Mouse (Mus musculus) adrenal gland, postnatal 25 days (tissue): ENCODE results near the gene Pde10a. TPM values are rescaled to one million over a fixed set of nuclear protein-coding genes. Genes with fewer than 3 reads are reported as not detected.

ENCODE experiments used
- DNase-seq: peaks from one replicate; pipeline ENCODE4 v3.0.0; 2021; ENCODE audit warnings: mixed read lengths
- long read RNA-seq: library from polyadenylated mRNA; stranded (forward); transcript quantifications from one replicate; pipeline ENCODE4 v2.0.0, GENCODE M21; 2021
- total RNA-seq: library from RNA; stranded (reverse); gene quantifications from 2 replicates; pipeline ENCODE4 v1.2.3, GENCODE M21; 2021

The Pde10a gene
- 16.8 and 31.8 TPM in 2 replicates for total RNA-seq
- long read RNA-seq, partial matches to known transcripts: 0 of 3 reads
- long read RNA-seq, other reads (novel, unspliced or antisense): 2 of 3 reads

DNA sequence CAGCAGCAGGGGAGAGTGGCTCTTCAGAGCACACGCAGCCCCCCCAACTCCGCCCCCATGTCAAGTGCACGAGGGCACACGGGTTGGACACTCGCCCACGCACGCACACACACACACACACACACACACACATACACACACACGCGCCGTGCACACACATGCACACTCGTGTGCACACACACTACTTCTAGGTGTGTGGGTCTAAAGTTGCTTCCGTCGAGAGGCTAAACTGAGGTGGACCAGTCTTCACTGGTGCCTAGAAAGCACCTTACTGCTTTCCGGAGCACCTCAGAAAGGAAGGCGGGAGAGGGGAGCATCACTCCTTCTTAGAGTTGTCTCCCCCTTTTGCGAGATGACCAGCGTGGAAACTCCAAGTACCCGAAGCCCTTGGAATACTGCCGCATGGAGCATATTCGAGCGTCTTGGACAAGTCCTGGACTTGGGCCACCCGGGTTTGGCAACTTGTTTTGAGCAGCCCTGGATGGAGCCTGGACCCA, at the start of gene Pde10a:
Pde10a (plus strand) TSS at position 148 of the 497 bp plus-strand sequence.
- no peak for DNase-seq

DNA sequence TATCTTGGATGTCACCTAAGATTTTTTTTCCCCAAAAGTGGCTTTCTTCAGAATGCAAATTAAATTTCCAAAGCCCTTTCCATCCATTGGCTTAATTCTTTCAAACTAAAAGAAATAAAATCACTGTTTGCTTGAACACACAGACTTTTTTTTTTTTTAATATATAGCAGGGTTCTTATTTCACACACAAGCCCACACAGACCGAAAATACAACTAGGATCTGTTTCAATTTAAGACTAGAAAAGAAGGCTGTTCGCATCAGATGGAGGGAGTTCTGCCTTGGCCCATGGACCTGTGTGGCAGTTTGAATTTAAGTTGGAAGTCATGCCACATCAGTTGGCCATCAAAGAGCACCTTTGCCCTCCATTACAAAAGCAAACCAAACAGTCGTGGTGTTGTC, 46.6 kb upstream of the Pde10a start:
- no peak for DNase-seq

GRCm38 (mm10) chr17:8479493-8480128, 45.6 kb upstream of the Pde10a start:
- DNase-seq: no peak

- no peak for DNase-seq
Measured at GRCm38 (mm10) chr17:8481797-8482196, 43.4 kb upstream of the Pde10a start.

DNA sequence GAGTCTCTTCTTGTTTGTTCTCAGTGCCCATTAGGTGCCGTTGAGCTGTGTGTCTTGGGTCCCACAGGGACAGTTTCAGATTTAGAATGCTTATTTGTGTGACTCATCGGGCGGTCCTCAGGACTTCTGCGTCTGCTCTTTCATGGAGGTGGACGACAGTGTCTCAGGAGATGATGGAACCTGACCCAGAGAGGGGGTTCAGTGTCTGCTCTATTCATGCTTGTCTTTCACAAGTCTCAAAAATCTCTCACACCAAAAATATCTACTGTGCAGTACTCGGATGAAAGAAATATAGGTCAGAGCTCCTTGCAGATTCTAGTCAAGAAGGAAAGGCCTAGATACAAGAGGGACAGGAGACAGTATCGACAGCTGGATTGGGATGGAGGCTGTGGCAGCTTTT, 42.3 kb upstream of the Pde10a start:
- DNase-seq: no peak

DNA sequence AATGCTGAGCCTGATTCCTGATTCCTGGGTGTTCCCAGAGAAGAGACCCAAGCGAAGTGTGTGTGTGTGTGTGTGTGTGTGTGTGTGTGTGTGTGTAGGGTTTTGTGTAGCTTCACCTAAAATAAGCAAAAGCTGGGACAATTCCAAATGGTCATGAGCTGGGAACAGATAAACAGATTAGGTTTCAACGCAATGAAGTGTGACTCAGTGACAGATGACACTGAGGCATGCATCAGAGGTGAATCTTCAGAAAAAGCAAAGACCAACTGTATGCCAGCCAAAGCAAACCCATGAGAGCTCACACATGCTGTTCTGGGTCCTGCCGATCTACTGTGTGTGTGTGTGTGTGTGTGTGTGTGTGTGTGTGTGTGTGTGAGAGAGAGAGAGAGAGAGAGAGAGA, 40.9 kb upstream of the Pde10a start:
- DNase-seq: no peak

DNA sequence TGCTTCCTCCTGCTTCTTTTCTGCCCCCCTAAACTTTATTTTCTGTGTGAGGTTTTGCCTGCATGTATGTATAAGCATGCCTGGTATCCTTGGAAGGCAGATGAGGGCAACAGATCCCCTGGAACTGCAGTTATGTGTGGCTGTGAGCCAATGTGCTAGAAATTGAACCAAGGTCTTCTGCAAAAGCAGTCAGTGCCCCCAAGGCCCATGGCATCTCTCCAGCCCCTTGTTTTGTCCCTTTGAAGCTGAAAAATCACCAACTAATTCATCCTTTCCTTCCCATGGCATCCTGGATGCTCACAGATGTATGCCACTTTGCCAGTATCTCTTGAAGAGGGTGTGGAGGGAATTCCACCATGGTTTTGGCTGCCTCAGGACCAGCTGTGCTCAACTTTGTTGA, 40.0 kb upstream of the Pde10a start:
- peak; percentile 51 for DNase-seq

- DNase-seq: peak; percentile 35
Measured at GRCm38 (mm10) chr17:8487824-8488223, 37.3 kb upstream of the Pde10a start.

DNA sequence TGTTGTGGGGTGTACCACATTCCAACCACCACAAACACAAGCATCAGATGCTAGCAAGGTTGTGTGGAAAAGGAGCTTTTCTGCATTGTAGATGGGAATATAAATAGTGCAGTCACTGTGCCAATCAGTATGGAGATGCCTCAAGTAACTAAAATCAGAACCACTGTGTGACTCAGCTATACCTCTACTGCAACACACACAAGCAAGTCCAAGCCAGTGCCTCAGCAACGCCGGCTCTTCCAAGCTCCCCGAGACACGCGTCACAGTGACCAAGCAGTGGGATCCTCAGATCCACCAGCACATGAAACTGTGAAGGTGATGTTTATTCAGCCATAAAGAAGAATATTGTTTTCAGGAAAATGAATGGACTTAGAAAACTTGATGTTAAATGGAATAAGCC, 34.2 kb upstream of the Pde10a start:
- DNase-seq: no peak

DNA sequence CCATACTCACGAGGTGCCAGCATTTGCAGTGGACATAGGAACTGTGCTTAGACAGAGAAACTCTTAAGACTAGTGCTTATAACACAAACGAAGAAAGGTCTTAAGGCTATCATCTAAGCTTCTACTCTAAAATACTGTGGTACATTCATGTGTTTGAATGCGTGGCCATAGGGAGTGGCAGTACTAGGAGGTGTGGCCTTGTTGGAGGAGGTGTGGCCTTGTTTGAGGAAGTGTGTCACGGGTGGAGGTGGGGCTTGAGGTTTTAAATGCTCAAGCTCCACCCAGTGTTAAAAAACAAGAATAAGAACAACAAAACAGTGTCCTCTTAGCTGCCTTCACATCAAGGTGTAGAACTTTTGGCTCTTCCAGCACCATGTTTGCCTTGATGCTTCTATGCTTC, 31.7 kb upstream of the Pde10a start:
- DNase-seq: no peak

GRCm38 (mm10) chr17:8498151-8498550, 27.0 kb upstream of the Pde10a start:
- DNase-seq: no peak

DNA sequence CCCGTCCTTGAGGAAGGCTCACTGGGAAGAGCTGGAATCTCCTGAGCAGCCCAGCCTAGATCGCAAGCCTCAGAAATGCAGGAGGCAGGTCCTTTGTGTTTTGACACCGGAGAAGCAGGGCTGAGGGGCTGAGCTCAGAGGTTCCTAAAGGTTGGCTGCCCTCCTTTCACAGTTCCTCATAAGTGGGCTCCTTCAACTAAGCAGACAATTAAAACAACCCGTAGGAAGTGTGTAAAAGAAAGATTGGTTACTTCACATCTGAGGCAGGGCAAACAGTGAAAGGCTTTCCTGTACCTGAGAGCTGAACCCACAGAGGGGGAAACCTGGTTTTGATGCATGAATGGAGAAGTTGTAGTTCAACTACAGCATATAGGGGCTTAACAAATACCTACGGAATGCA, 26.5 kb upstream of the Pde10a start:
- DNase-seq: no peak

GRCm38 (mm10) chr17:8499564-8500117, 25.5 kb upstream of the Pde10a start:
- DNase-seq: no peak

- DNase-seq: no peak
Measured at GRCm38 (mm10) chr17:8504381-8504780, 20.8 kb upstream of the Pde10a start.

DNA sequence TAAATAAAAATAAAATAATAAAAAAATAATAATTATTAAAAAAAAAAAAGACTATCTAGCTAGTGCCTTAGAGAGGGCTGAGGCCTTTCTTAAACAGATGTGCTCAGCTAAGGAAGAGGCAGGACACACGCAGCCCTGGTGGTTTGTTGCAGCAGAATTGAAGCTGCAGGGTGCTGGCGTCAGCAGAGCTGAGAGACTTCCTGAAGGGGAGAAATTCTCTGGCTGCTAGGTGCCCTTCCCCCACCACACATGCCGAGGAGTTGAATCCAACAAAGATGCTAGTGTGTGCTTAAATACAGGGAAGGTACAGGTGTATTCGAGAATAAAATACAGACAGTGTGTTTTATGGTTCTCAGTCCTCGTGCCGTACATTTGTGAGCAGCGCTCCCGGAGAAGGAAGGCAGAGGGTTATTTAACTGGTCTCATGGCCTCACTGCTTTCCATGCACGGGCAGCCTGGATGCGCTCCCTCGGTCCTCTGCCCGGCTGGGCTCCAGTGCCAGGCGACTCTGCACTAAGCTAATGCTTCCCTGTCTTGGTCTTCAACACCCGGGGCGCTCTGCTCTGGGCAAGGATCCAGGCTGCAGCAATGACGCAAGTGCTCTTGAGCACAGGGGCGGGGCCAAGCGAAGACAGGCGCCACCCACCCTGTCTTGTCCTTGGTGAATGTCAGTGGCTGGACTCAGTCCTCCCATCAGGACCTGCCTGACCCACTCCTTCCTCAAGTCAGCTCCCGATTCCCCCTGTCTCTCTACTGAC, 19.3 kb upstream of the Pde10a start:
- peak; percentile 94 for DNase-seq

DNA sequence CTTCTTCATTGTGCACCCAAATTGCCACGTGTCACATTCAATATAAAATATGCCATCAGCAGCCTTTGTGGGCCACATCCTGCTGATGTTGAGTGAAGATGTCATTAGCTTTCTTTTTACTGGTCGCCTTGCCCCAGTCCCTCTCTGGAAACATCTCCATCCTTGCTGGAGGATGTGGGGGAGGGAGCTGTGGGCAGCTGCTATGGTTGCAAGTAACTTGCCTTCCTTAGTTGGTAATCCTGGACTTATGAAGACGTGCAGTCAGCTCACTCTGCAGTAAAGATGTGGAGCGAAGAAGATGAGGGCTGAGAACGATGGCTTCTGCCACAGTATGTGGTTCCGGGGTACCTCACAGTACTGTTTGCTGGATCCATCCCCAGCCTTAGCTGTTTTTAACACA, 18.4 kb upstream of the Pde10a start:
- DNase-seq: no peak

DNA sequence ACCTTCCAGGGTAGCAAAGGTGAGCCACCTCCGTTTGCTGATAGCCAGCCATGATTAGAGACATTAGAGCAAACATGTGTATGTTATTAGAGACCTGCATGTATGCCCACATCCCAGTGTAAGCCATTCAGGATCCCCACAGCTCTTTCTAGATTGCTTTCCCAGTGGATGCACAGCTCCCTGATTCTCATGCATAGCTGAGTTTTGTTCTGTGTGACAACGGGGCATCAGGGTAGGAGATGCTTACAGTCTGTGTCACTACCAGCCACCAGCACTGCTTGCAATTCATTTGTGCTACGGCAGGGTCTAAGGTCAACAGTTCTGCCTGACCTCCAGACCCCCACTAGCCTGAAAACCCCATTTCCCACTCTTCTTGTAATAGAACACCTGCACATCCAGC, 17.5 kb upstream of the Pde10a start:
- no peak for DNase-seq

DNA sequence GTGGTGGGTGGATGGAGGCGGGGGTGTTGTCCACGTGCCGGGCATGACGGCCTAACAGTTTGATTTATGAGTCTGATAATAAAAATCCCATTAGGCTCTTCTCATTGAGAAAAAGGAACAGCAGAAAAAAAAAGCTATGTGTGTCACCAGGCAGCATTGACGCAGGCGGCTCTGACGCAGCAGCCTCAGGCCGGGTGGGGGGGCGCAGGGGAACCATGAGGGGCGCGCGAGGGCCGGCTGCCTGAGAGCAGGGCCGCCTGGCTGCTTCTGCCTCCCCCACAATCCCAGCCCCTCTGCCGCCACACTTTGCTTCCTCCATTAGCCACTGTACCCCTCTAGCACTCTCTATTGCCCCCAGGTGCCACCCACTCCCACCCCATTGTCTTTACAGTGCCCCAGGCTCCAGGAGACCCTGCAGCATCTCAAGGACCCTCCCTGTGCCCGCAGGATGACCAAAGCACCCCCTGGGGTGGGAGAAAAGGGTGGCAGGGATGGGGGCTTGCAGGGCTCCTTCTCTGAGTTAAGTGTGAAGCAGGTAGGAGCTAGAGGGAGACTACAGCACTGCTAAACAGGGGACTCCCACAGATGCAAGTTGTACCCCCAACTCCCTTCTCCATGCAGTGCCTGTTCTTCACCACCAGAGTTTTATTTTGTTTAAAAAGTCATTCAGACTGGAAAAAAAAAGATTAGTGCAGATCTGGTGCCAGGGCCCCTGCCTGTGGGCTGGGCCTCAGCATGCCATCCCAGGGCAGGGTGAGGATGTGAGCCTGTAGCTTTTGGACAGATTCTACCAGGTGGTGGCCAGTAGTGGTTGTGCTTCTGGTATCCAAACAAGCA, 16.6 kb upstream of the Pde10a start:
- peak; percentile 87 for DNase-seq

GRCm38 (mm10) chr17:8516006-8516405, 9.2 kb upstream of the Pde10a start:
- DNase-seq: no peak

DNA sequence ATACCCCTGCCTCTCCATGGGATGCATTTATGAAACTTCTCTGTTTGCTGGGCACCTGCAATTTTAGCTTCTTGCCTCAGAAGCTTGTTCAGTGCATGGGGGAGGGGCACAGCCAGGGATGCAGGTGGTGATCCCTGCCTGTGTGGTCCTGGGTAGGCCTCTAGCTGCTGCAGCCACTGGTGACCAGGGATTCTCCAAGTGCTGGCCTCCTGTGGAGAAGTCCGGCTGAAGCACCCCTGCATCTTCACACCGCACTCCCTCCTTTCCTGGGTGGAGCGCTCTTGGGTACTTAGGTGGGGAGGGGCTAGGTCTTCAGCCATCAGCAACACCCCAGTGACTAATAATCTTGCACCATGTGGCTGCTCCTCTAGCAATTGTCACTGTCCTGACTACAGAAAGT, 1.2 kb upstream of the Pde10a start:
- no peak for DNase-seq

DNA sequence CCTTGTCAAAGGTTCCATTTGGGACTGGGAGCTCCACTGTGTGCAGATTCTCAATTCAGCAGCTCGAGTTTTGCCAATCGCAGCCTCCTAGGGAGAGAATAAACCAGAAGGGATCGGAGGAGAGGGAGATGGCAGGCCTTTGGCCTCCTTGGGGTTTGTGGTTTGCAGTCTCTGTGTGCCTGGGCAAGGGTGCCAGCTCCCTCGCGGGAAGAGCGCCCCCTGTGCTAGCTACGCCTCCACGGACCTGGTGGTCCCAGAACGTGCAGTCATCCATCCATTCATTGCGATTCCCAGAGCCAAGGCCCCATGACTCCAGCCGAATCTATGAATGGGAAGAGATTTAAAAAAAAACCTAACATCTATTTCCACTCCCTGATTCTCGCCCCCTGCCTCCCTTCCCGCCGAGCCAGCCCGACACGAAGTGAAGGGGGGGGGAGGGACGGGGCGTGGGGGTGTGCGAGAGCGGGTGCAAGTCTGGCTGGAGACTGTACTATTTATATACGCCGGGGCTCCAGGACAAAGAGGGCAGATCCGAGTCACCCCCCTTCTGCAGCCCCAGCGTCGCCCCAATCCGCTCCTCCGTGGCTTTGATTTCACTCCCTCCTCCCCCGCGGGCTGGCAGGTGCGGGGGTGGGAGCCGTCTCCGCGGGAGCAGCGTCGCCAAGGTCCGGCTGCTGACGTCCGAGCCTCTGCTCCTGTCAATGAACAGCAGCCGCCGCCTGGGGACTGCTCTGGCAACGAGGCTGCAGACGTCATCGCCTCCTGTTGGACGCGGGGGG, 596 bp upstream of the Pde10a start:
- DNase-seq: peak; percentile 85
